Mouse (Mus musculus) kidney, adult 2 months (tissue): ENCODE measurements at regions not wholly inside any gene's neighbourhood (a gene's known extent, or its start where the extent isn't known, plus 50 kb on each side); places are given as distances from the start of the nearest gene placed in this dataset.

Experiments
- CTCF ChIP-seq: fragments of 200-500 bp; conservative IDR thresholded peaks from 2 replicates; pipeline ENCODE4 v1.5.1; 2011; ENCODE audit warnings: low read depth, mild to moderate bottlenecking, control low read depth, low read length, moderate library complexity, mixed read lengths; ENCODE audit not compliant: insufficient read depth, insufficient read length
- POLR2A ChIP-seq: fragments of 200-500 bp; IDR thresholded peaks from one replicate; pipeline ENCODE4 v1.6.1; 2011; ENCODE audit warnings: low read depth, low read length, control low read depth

- no peak for TF ChIP-seq CTCF
- no peak for TF ChIP-seq POLR2A
Observed at GRCm38 (mm10) chr16:65404816-65405215, 115.5 kb upstream of the Pou1f1 start.
